Mouse (Mus musculus) E14TG2a.4 (cell line): ENCODE measurements around the gene Lats2.
A peak's percentile ranks its signal among the peaks of the same experiment; 100 is the strongest.

Source experiments
- H3K27me3 ChIP-seq: 2 replicates; pipeline ENCODE4 v1.6.1; 2014; ENCODE audit warnings: low read length, control low read depth; ENCODE audit not compliant: insufficient read depth
- H3K36me3 ChIP-seq: 2 replicates; pipeline ENCODE4 v1.6.1; 2014; ENCODE audit warnings: low read length, control low read depth; ENCODE audit not compliant: insufficient read depth
- H3K4me1 ChIP-seq: replicated peaks from 2 replicates; pipeline ENCODE4 v1.6.1; 2014; ENCODE audit warnings: low read depth, low read length, control low read depth
- H3K4me3 ChIP-seq: replicated peaks from 2 replicates; pipeline ENCODE4 v1.5.1; 2014; ENCODE audit warnings: mild to moderate bottlenecking, low read length
- H3K9me3 ChIP-seq: 2 replicates; pipeline ENCODE4 v1.6.1; 2014; ENCODE audit warnings: low read length, control low read depth
- CTCF ChIP-seq: conservative IDR thresholded peaks from 2 replicates; pipeline ENCODE4 v1.5.1; 2014; ENCODE audit warnings: low read length
- NANOG ChIP-seq: IDR thresholded peaks from 2 replicates; pipeline ENCODE4 v1.6.1; 2014; ENCODE audit warnings: borderline replicate concordance, low read length, mixed read lengths
- POU5F1 ChIP-seq: IDR thresholded peaks from 2 replicates; pipeline ENCODE4 v1.6.1; 2014; ENCODE audit warnings: low read length, borderline replicate concordance

Lats2 gene

DNA sequence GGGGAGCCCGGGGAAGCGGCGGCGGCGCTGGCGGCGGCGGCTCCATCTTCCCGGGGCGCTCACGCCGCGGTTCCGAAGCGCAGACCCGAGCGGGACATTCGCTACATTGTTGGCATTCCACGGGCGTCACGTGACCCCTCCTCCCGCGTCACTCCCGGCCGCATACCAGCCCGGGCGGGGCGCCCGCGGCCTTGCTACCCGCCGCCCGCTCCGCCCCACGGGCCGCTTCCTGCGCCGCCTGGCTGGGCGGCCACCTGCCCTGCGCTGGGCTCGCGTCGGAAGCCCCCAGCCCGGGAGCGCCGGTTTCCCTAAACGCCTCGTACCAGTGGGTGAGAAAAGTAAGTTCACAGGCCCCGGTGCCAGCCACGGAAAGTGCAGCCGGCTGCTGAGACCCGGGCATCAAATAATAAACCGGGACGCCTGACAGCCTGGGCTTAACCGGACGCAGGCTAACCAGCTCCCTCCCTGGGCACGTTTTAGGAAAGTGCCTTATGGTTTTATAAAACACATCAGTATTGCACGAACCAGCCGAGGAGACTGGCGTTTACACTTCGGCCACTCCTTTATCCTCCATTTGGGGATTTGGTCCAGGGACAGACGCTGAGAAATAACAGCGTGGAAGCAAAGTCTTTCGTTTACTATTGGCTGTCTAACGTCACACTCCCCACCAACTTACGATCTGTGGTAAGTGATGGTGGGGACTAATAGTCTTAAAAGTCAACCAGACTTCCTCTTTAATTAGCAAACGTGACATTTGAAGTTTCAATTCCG lies 12.0 kb downstream of the Lats2 start, which contains the start of gene Gm49361:
Gm49361 (minus strand) TSS at position 103 of the 771 bp plus-strand sequence.
- Histone ChIP-seq H3K4me3 (peak within 1 kb of the TSS; percentile 88), H3K27me3 (peaks cover 79% of the 10 kb centered on the region), H3K36me3 (no peaks in the 10 kb centered on the region), H3K9me3 (no peaks in the 10 kb centered on the region), H3K4me1 (peaks cover 24% of the 10 kb centered on the region)
- TF ChIP-seq CTCF (no peak), POU5F1 (no peak), NANOG (no peak)

DNA sequence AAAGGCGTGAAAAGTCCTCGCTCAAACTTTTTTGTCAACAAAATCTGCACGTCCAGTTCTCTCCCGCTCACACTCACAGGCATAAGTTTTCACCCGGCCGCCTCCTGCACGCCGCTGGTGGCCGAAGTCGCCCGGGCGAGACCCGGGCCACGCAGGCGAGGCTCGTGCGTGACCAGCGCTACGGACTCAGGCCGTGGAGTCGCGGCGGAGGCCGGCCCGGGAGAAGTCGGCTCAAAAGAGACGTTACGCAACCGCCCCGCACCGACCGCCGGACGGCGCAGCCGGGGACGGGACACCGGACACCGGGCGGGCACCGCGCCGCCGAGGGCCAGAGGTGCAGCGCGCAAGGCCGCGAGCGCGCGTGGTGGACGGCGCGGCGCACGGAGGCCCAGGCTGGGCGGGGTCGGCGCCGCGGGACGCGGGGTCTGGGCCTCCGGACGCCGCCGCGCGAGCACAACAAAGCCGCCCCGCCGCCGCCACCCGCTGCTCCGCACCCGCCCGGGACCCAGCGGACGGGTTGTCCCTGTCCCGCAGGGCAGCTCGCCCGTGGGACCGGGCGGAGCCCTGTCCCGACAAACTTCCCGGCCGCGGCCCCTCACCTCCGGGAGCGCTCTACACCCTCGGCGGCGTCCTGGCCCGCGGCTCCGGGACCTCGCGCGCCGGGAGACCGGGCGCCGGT lies 12.8 kb downstream of the Lats2 start:
- Histone ChIP-seq H3K36me3 (no peaks in the 10 kb centered on the region), H3K9me3 (no peaks in the 10 kb centered on the region), H3K4me1 (peaks cover 24% of the 10 kb centered on the region), H3K27me3 (peaks cover 84% of the 10 kb centered on the region), H3K4me3 (peak overlapping the region; percentile 88)
- TF ChIP-seq NANOG (no peak), POU5F1 (no peak), CTCF (no peak)

DNA sequence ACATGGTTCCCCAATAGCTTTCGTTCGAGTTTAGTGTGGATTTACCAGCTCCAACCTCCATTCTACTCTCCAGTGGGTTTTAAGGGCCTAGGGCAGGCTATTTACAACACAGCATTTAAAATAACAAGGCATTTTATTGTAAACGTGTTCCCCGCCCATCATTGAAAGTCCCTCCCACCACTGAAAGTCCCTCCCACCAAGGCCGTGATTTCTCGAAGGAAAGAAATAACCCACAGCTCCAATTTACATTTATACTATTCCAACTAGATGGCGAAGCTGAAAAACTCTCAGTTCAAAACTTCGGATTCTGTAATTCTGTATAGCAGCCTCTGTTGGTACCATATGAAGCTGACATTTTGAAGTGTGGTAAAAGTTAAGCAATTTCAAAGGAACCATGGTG lies 13.6 kb downstream of the Lats2 start:
- peaks cover 85% of the 10 kb centered on the region for H3K27me3 ChIP-seq
- no peaks in the 10 kb centered on the region for H3K9me3 ChIP-seq
- no peak for TF ChIP-seq POU5F1
- TF ChIP-seq NANOG = no peak
- no peak for TF ChIP-seq CTCF
- H3K4me3 ChIP-seq = no peak overlapping the region
- H3K4me1 ChIP-seq = peaks cover 24% of the 10 kb centered on the region
- H3K36me3 ChIP-seq = no peaks in the 10 kb centered on the region

DNA sequence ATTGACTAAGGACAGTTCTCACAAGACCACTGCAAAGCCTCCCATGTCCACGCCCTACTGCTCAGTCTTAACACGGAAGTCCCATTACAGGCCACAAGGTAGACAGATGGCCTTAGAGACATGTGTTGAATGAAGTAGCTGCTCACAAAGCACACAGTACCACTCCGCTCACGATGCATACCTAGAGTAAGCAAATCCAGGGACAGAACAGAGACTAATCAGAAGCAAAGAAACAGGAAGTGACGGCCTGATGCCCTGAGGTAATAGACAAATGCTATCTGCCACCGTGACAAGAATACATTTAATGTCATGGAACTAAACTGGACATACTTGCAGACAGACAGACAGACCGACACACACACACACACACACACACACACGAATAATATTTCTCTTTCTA lies 17.5 kb downstream of the Lats2 start:
- Histone ChIP-seq H3K4me1 (peaks cover 26% of the 10 kb centered on the region), H3K36me3 (no peaks in the 10 kb centered on the region), H3K9me3 (no peaks in the 10 kb centered on the region), H3K4me3 (no peak overlapping the region), H3K27me3 (peaks cover 85% of the 10 kb centered on the region)
- TF ChIP-seq POU5F1 (no peak), NANOG (no peak), CTCF (no peak)

DNA sequence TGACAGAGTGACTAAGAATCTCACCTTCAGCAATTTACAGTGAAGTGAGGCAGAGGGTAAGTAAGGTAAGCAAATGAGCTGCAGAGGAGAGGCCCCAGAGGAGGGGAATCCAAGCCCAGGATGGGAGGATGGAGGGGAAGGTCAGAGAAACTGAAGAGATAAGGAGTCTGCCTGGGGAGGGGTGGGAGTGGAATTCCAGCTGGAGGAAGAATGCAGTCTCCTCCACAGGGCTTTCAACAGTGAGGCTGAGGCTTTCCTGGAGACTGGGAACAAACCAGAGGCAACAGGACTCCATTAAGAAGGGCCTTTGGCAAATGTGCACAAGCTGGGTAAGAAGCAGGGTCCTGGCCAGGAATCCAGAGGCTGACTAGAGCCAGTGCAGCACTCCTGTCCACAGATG lies 21.1 kb downstream of the Lats2 start:
- peaks cover 46% of the 10 kb centered on the region for H3K4me1 ChIP-seq
- H3K27me3 ChIP-seq = peaks cover 76% of the 10 kb centered on the region
- no peaks in the 10 kb centered on the region for H3K9me3 ChIP-seq
- TF ChIP-seq CTCF = no peak
- no peak for TF ChIP-seq NANOG
- no peak for TF ChIP-seq POU5F1
- no peak overlapping the region for H3K4me3 ChIP-seq
- no peaks in the 10 kb centered on the region for H3K36me3 ChIP-seq

DNA sequence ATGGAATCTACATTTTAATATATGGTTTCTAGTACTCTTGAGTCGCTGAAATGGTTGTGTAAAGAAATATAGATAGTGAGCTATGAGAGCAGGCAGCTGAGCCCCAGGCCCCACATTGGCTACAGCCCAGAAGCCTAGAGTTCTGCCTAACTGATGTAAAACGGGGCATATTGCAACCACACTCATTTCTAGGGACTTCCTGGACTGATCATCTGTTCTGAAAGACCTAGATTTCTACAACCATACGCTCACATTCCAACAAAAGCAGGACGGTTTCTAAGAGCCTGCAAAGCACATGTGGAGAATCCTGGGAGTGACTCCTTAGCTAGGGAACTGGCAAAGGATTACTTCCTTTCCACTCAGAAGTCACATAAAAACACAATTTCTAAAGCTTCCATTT lies 22.0 kb downstream of the Lats2 start:
- no peaks in the 10 kb centered on the region for H3K9me3 ChIP-seq
- TF ChIP-seq NANOG (no peak), POU5F1 (no peak), CTCF (no peak)
- no peak overlapping the region for H3K4me3 ChIP-seq
- peaks cover 55% of the 10 kb centered on the region for H3K4me1 ChIP-seq
- H3K27me3 ChIP-seq = peaks cover 74% of the 10 kb centered on the region
- H3K36me3 ChIP-seq = no peaks in the 10 kb centered on the region

DNA sequence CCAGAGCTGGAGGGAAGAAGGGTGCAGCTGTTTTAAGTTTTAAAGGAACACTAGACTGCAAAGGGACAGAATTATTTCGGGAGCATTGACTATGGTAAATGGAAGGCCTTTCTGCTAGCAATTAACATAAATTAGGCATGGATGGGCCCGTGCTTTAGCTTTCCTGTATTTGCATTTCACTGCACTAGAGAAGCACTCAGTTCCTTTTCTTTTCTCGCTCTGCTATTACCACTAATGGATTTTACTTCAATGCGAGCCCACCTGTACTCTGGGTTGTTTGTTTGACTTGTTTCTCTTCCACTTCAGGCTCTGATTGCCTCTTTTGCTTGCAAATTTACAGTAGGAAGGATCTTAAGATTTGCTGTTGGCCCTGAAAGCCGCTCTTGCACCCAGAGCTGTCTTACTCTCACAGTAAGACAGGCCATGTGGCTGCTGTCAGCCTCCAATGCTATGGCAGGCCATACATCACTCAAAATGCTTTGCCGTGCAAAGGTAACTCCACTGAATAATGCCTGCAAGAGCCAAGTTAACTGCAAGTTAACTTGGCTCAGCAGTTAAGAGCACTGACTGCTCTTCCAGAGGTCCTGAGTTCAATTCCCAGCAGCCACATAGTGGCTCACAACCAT lies 25.4 kb downstream of the Lats2 start:
- Histone ChIP-seq H3K36me3 (no peaks in the 10 kb centered on the region), H3K4me1 (peaks cover 73% of the 10 kb centered on the region), H3K27me3 (peaks cover 71% of the 10 kb centered on the region), H3K4me3 (no peak overlapping the region), H3K9me3 (no peaks in the 10 kb centered on the region)
- TF ChIP-seq CTCF = no peak
- TF ChIP-seq NANOG = peak; percentile 99
- TF ChIP-seq POU5F1 = peak; percentile 96; the same call in 1 of the 2 replicates

DNA sequence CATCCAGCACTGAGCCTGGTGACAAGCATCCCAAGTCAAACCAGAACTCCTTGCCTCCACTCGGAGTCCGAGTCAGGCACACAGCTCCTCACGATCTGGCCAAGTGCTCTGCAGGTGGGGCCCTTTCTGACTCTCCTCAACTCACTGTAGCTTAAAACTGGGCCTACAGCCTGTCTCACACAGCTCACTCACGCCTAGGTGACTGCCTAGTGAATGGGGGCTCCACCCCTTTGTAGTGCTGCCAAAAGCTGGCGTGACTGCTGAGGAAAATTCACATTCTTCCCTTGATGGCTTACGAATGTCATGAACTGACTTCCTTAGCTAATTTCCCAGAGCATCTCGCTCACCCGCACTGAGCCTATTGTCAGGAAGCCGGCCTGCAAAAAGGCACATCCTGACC lies 27.7 kb downstream of the Lats2 start:
- Histone ChIP-seq H3K4me3 (no peak overlapping the region), H3K4me1 (peaks cover 76% of the 10 kb centered on the region), H3K9me3 (no peaks in the 10 kb centered on the region), H3K27me3 (peaks cover 67% of the 10 kb centered on the region), H3K36me3 (no peaks in the 10 kb centered on the region)
- TF ChIP-seq POU5F1 (no peak), NANOG (no peak), CTCF (no peak)
